Mouse (Mus musculus) frontal cortex, postnatal 25 days (tissue): Measurements from ENCODE around the gene Napb.
"Not testable (repeated sequence)": the region's sequence is repeated elsewhere in the genome, so short reads cannot be mapped to it uniquely, and the experiment has no call there.

ENCODE experiments used
- DNase-seq, 2 experiments: peaks; one replicate each; pipeline ENCODE4 v3.0.0; 2022; ENCODE audit warnings: low spot score in 2 of 2

Napb gene

DNA sequence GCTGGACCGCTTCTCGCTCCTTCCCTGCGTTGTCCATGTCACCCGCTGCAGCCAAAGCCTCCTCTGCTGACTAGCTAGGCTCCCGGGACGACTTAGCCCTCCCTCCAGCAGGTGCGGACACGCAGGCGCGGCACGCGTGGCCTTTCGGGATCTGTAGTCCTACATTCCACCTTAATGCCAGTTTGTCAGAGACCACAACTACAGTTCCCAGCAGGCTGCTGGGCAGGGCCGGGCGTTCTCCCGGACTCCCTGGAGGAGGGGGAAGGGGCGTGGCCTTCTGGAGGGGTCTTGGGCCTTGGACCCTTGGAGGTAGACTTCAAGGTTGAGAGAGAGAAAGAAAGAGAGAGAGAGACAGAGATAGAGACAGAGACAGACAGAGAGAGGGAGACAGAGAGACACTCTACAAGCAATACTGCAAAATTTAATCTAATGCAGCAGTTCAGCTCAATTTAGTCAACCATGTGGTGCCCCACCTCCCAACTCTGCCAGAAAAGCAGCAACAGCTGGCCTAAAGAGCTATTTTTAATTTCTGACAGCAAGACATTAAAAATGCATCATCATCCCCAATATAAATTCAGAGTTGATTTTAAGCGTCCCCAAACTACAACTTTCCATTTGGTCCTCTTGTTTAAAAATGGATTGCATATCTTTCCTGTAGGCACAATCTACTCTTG, at the start of gene Napb:
Gene Napb, minus strand, starts transcription at position 141 of the 674 bp plus-strand sequence.
- DNase-seq: peak; percentile 84 to 89

DNA sequence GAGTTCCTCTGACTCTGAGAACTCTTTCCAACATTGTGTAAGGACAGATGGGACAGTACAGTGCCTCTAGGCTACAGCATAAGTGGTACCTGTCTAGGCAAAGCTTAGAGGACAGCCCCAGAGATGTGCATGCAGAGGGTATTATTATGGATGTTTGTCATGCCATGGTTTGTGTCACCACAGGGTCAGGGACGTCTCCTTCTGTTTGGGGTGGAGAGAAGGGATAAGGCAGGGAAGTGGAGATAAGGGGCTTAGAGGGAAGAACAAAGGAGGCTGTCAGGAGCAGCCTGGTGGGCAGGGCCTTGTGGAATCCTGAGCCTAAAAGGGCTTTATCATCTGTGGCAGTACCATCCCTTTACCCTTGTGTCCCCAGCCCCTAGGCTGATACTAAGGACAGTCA, 49.4 kb upstream of the Napb start, which contains the start of gene 8030411F24Rik:
Gene 8030411F24Rik, plus strand, starts transcription at position 301 of the 400 bp plus-strand sequence.
- no peak for DNase-seq

DNA sequence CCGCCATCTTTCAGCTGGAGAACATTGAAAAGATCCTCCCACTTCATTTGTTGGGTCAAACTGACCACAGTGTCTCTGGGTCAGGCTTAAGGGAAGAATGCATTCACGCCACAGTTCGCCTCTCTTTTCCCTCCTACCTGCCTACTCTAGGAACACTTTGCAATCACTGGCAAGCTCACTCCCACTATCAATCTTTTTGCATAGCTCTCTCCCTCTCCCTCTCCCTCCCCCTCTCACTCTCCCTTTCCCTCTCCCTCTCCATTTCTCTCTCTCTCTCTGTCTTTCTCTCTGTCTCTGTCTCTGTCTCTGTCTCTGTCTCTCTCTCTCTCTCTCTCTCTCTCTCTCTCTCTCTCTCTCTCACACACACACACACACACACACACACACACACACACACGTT, 39.1 kb upstream of the Napb start, which contains the start of gene Cst11:
Gene Cst11, minus strand, starts transcription at position 101 of the 400 bp plus-strand sequence.
- DNase-seq: not testable (repeated sequence)

DNA sequence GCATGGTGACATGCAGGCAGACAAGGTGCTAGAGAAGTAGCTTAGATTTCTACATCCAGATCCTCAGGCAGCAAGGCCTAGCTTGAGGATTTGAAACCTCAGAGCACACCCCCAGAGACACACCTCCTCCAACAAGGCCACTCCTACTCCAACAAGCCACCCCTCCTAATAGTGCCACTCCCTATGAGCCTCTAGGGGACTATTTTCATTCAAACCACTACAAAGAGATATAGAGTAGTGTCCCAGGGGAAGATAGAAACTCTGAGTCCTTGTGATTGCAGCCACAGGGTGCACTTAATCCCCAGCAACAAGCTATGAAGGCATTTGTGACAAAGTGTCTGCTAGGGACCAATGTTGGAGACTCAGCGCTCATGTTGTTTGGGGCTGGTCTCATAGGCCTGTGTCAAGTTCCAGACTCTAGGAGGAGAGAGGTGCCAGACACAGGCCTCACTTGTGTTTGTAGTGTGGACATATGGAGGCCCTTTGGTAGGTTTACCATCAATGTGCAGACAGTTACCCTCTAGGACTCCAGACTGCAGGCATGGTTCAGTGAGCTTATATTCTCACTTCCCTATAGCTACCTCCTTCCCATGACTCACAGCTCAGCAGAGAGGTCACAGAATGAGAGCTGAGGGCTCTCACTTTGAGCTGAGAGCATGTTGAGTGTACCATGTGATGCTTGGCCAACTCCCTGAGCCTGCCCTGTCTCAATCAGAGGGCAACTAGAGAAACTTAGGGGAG, 31.6 kb upstream of the Napb start:
- DNase-seq: no peak

DNA sequence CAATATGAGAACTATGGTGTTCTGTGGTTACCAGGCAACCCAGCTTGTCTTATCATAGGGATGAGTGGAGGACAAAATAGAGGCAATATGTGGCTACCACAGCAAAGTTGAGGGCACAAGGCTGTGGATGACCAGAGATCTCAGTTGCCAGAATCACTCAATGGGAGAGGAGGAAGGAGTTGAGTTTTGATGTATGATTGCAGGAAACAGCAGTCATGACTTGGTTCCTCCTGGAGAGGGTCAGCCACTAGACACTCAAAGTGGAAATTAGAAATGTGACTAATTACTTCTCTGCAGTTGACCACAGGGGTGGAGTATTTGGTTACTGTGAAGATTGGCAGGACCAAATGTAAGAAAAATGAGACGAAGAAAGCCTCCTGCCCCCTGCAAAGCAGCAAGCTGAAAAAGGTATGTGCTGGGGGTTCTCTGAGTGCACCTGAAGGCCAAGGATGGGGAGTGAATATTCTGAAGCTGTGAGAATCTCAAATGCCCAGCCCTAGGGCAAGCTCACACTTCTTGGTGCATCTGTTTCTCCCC, 22.1 kb upstream of the Napb start:
- no peak for DNase-seq

DNA sequence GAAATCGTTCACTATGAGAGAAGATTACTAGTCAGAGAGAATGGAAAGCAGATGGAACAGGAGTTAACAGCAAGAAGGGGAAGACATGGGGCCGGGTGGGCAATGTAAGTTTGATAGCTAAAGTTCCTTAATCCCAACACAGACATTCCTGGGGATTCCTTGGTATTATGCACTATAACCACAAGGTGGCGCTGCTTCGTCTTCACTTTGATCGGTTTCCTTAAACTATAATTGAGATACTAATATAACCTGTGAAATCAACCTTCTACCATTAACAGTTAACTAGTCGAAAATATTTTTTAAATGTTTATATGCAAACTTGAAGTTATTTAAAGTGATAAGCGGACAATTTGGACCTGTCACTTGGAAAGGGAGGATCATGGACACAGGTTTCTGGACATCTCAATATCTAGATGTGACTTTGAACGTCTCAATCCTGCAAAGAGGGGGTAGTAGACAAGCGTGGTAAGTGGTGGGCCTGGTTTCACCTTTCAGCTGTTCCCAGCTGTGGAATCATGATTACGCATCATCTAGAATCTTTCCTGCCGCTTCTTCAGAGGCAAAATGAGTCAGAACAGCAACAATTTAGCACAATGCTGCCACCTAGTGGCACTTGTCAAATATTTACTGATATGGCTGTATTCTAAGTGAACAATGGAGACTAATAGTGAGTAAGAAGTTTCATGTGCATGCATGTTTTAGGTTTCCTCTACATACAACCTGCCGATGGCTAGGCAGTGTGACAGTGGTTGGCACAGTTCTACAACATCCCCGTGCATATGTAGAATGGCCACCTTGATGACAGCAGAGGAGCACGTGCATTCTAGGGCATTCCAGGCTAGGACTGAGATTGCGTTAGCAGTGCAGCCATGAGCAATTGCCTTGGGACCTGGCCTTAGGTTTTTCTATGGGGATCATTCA, 19.9 kb upstream of the Napb start:
- DNase-seq: peak; percentile 20 to 63

DNA sequence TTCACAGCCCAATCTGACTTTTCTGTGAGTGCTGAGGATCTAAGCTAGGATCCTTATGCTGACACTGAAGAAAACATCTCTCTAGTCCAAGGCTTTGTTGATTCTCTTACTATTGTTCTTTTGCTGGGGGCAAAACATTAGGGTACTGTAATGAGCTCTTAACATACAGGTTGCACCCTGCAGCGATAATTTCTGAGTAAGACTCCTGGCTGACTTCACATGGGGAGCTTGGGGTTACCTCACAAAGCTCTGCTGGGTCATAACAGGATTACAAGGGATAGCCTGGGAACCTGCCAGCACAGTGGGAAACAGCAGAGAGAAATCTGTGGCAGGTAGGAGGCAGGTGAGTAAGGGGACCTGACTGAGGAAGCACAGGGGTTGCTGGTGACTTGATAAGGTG, 17.8 kb upstream of the Napb start, which contains the start of gene Cstl1:
Gene Cstl1, plus strand, starts transcription at position 301 of the 400 bp plus-strand sequence.
- no peak for DNase-seq

DNA sequence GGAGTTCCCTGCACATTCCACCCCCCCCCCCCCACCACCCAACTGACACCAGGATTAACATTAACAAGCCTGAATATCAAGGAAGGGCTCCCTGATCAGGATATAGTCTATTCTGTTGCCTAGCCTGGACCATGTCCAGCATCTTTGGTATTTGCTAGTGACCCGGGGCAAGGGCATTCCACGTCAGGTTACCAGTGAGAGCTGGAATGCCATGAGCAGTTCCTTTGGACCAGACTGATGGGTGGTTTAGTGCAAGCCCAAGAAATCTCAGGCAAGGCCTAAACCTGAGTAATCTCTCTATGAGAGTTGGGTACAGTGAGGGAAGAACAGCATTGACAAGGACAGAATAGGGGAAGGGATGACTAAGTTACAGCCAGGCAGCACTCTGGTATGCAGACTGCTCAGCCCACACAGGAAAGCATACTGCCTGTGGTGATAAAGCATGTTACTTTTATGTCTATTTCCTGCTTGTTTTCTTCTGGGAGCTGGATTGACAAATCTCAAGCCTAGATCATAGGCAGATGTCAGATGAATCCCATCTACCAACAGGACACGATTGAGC, 11.7 kb upstream of the Napb start:
- DNase-seq: no peak

DNA sequence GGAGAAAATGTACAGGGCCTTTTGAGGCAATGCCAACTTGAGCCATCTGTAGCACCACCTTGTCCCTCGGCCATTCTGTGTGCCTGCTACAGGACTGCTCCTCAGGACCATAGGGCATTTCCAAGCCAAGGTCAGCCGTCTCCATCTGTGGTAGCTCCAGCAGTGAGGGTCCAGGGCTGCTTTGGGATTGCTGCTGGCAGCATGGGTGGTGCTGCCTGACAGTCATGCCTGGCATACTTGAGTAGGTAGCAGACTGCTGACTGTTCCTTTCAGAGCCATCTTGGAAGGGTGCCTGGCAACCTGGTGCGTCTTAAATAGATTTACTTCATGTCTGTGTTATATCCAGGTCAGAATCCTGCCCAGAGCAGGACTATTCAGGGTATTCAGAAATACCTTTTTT, 10.7 kb upstream of the Napb start:
- no peak for DNase-seq

DNA sequence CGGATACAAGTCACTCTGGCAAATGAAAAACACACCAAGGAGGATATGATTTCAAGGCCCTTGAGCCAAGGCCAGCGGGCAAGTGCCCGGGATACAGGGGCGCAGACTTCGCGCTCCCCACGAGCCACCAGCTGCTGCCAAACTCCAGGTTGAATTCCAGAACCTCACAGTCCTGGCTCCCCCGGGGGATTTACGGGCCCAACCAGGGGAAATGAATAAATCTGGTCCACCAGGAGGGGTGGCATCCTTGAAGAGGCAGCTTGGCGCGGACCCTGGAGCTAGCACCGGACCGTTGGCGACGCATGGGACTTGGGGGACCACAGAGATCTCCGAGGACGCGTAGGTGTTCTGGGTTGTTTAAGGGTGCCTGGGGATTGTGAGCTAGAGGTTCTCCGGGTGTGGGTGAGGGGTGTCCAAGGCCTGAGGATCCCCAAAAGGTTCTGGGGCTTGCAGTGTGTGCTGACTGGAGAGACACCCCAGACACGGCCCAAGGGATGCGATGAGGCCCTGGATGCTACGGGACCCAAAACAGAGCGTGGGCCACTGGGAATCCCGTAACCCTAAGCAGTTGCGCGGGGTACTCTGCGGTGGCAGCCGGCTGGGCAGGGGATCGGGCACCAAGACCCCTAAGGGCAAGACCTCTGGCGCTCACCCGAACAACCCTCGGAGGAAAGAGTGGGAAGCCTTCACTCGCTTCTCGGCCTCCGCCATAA, 497 bp downstream of the Napb start:
- peak in 1 of 2 experiments; percentile 15 for DNase-seq

DNA sequence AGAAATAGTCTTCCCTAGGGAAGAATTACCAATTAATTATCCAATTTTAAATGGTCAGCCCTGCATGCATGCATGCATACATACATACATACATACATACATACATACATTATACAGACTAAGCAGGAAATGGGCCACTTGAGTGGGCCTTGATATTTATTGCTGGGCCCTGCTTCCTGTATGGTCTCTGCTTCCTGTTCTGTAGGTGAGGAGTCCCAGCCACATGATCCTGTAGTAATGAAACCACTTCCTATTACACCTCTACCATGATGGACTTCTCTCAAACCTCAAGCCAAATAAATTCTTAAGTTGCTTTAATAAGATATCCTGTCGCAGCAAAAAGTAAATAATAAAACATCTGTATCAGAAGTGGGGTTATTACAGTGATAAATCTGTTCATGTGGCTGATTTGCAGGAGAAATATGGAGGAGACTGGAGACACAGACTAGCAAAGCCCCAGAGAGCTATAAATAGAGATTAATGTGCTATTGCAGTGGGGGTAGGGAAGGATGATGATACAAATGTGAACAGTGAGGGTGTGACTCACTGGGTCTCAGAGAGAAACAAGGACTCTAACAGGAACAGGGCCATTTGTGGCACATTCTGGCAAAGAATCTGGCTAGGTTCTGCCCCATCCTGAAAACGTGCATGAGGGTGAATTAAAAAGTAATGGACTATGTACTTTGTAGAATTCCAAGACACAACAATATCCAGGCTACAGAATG, 12.8 kb downstream of the Napb start:
- DNase-seq: no peak

DNA sequence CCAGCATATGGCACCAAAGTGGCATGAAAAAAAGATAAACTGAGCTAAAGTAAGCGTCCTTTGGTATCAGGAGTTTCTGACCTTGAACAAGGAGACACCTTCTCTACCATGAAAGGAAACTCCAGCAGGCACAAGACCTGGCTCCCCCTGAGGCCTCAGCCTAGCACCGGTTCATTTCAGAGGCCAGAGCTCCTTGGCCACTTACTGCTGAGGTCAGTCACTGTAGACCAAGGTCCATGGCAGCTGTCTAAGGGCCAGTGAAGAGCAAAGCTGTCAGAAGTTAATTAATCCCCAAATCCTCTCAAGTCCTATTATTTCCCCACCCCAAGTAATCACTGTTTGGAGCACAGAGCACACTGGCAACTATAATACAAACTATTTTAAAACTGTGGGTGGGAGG, 15.2 kb downstream of the Napb start:
- no peak for DNase-seq

DNA sequence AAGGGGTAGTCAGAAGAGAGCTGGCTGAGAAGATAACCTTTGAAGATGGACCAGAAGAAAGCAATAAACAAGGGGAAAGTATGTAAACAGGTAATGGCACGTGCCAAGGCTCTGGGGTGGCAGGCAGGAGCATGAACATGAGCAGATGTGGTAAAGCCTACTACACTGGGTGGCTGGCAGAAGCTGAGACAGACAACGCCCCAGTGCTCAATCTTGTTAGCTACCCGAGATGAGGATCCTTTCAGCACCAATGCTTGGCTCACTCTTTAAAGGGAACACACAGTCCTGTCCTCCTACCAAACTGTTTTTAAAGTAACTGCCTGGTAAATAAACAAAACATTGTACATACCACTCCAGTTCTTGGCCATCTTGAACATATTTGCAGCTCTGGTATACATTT, 19.9 kb downstream of the Napb start:
- DNase-seq: no peak

DNA sequence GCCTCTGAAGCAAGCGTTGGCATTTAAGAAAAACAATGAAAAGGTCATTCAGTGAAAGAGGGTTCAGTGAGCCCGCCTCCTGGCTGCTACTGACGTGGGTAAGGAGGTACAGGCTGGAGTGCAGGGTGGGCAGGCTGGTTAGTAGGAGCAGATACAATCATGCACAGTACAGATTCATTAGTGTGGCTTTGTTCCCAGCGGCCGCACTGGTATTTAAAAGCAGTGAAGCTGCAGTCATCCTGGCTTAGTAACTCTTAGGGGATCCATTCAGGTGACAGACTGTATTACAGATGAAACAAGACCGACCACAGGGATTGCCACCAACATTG, 25.1 kb downstream of the Napb start:
- DNase-seq: no peak

DNA sequence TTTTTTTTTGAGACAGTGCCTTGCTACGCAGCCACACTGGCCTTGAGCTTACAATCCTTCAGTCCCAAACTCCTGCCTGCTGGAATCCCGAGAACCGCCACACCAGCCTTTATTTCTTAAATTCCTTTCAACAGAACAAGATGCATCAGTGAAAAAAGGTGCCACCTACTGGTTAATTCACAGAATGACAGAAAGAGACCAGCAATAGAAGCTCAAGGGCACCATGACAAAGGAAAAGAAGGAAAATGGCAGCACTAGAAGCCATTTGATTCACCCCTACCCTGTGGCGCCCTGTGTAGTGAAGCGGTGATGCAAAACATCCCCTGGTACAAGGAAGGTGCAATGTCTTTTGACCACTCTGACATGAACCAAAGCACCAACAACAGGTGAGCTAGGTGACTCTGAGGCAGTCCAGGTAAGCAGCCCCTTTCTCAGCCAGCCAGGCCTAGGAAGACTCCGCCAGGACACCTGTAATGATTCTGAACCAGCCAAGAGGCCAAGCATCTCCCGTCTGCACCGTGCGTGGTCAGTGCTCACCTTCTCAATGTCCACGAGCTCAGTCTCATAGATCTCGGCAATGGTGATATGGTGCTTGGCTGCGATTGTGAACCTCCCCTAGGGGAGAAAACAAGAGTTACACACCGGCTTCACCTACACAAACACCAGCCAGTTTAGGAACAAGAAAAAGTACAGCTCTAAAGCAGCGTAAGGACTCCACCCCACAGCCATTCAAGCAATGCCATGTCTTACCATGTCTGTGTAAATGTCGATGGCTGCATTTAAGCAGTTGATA, 25.7 kb downstream of the Napb start:
- no peak for DNase-seq

DNA sequence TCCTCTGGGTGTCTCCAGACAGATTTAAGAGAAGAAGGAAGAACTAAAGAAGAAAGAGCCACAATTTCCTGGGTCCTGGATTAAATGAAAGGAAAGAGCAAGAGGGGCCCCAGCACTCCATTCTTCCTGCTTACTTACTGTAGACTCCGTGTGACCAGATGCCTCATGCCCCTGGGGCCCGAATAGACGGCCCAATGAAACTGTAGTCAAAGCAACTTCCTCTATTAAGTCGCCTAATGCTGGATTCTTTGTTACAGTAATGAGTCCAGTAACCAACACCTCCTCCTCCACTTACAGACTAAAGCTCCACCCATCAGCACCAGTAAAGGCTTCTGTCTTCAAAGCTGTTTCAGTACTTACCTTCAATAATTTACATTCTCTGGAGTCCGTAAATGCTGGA, 33.7 kb downstream of the Napb start:
- no peak for DNase-seq

DNA sequence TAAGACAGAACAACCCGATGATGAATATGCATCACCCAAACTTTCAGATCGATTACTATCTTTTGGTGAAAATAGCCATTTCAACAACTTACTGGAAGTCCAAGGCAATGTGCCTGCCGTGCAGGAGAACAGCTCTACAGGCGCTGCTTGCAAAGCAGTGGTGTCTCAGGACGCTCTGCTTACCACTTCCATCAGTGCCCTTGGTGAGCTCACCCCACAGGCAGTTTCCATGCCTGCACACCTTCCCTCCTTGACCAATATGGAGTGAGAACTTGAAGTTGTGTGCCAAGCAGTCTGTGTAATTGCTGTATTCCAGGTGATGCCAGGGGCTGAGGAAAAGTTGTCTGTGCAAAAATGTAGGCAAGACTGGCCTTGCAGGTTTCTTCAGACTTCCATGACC, 41.5 kb downstream of the Napb start:
- DNase-seq: no peak

DNA sequence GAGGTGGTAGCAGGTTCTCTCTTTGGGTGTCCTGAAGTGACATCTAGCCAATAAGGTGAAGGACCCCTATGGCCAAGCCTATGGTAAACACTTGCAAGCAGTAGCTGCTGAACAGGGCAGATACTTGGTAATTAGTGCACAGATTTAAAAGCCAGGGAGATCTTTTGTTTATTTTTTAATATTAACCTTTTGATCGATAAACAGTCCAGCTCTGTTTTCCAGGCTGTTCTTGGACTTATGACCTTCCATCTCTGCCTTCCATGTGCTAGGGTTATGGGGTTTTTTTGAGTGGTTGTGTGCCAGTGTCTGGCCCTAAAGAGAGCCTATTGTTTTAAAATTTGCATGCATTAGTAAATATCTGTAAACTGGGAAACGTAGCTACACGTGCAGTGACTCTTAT, 42.0 kb downstream of the Napb start:
- no peak for DNase-seq

DNA sequence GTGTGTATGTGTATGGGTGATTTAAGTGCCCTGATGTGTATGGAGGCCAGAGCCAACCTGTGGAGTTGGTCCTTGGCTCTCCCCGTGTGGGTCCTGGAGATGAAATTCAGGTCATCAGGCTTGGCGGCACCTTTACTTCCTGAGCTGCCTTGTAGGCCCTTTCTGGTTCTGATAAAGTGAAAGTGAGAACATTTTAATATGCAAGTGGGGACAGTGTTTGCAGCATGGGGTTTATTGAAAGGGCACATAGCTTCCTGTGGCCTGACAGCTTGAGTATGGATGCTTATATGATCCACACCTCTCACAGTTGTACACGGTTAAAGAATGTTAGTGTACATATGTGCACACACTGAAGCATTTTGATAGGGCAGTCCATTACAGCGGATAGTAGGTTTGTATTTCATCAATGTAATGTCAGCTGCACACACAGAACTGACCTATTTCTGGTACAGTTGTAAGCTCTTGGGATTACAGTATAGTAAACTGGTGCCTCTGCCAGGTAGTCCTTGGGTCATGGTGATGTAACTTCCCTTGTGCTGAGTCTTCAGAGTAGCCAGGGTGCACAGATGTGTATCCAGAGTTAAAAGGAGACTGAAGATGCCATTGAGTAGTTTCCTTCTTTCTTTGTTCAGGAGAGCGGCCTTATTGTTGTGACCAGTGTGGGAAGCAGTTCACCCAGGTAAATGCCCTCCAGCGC, 42.7 kb downstream of the Napb start:
- DNase-seq: no peak
